Mouse (Mus musculus): ENCODE measurements around the gene Csrnp2.
A peak's percentile ranks its signal among the peaks of the same experiment; 100 is the strongest.
"Not testable (repeated sequence)": the region's sequence is repeated elsewhere in the genome, so short reads cannot be mapped to it uniquely, and the experiment has no call there.

Csrnp2 gene

GRCm38 (mm10) chr15:100495102-100495501 lies at the start of gene Csrnp2:
Csrnp2 (minus strand) TSS chr15:100495488.
- DNase-seq (ENCODE audit: low spot score), result peak; percentile 82

DNA sequence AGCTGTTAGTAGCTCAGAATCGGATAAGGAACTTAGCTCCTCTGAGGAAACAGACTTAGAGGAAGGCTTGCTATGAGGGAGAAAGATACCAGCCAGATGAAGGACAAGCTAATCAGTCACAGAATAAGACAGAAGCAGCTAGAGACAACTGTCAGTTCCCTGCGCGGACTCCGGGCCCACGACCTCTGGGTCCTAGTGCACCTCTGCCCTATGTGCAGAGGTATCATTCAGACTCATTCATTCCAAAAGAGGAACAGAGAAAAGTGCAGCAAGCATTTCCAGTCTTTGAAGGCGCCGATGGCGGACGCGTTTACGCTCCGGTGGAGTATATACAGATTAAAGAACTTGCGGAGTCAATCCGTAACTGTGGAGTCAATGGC lies 48.4 kb upstream of the Csrnp2 start:
- DNase-seq (ENCODE audit: low spot score), result not testable (repeated sequence)

DNA sequence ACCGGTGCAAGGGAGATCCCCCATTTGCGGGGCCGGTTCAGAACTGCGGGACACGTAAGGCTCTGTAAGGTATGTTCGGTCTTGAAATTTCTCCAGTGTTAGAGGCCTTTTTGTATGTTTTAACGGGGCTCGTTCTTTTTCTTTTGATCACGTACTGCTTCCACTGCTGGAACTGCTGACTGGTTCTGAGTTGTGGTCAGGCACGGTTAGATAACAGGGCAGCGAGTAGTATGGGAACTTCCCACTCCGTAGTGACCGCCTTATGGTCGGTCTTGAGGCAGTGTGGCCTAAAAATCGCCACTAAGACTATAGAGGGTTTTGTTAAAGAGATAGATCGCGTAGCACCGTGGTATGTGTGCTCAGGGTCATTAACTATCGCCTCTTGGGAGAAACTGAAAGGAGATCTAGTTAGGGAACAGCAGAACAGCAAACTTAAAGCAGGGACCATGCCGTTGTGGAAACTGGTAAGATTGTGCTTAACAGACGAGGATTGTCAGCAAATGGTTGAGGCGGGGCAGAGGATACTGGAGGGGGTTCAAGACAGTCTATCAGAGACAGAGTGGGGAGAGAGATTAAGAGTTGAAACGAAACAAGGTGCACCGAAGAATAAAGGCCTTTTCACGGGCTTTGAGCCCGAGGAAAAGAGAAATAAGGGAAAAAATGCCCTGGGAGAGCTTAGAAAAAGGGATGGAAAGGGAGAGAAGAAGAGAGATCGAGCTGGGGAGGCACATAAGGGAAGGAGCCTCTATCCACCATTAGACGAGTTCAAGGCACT lies 47.8 kb upstream of the Csrnp2 start:
- not testable (repeated sequence) for DNase-seq (ENCODE audit: low spot score)

DNA sequence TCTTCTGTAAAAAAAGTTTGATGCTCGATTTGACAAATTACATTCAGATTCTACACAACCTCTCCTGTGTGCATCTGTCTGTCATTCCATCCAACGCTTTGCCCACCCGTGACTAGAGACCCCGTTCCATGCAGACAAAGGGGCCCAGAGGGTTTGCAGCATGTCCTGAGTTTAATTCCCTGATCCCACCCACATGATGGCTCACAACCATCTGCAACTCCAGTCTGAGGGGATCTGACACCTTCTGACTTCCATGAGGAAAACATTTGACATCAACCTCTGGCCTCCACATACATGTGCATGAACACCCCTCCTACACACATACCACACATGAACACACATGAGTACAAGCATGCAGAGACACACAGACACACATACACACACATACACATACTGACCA lies 46.1 kb upstream of the Csrnp2 start:
- no peak for DNase-seq (ENCODE audit: low spot score)

DNA sequence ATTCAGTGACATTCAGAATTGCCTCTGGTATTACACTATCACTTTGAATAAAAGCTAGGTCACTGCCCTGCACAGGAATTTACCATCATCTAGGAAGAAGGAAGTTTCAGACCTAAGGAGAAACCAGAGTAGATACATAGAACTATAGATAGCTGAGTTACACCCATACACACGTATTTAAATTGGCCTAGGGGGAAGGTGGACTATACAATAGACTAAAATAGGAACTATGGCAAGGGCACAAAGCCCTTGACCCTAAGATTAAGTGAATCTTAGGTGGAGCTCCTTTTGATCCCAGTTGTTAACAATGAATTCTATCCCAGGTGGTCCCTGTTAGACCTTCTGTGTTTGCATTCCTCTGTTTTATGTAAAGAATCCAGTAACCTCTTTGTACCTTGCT lies 45.7 kb upstream of the Csrnp2 start:
- DNase-seq (ENCODE audit: low spot score), result not testable (repeated sequence)

GRCm38 (mm10) chr15:100539411-100539810 lies 44.1 kb upstream of the Csrnp2 start:
- DNase-seq (ENCODE audit: low spot score), result peak; percentile 45

- peak; percentile 53 for DNase-seq (ENCODE audit: low spot score)
These were observed 42.6 kb upstream of the Csrnp2 start for GRCm38 (mm10) chr15:100537913-100538312.

- no peak for DNase-seq (ENCODE audit: low spot score)
These were observed 32.6 kb upstream of the Csrnp2 start for GRCm38 (mm10) chr15:100527900-100528299.

DNA sequence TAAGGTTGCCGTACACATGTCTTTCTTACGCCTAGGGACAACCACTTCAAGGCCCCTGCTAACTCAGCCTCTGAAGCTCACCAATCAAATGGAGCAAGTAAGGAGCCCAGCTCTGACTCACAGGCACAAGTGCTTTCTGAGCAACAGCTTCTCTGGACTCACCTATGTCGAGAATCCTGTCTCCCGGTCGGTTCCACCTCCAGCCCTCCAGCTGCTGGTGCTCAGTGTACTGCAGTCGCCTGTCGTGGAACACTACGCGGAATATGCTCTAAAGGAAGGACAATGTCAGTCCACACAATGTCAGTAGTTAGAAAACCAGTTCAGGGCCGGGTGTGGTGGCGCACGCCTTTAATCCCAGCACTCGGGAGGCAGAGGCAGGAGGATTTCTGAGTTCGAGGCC lies 30.1 kb upstream of the Csrnp2 start:
- no peak for DNase-seq (ENCODE audit: low spot score)

DNA sequence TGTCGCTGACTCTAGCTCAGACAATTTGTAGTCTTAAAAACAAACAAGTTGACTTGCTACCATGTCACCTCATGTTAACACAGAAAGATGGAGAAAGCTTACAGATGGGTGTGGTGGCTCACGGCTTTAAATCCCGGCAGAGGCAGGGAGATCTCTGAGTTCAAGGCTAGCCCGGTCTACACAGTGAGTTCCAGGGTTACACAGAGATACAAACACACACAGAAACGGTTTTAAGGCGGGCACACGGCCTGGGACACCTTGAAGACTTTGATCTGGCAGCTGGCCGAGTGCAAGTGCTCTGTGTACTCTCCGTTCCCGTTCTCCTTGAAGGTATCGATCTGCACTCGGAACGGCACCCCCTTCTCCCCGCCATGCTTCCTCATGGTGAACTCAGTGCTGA lies 25.0 kb upstream of the Csrnp2 start:
- DNase-seq (ENCODE audit: low spot score), result no peak

GRCm38 (mm10) chr15:100515121-100515520 lies 19.8 kb upstream of the Csrnp2 start:
- no peak for DNase-seq (ENCODE audit: low spot score)

GRCm38 (mm10) chr15:100513387-100513786 lies 18.1 kb upstream of the Csrnp2 start:
- no peak for DNase-seq (ENCODE audit: low spot score)

GRCm38 (mm10) chr15:100510072-100510471 lies 14.8 kb upstream of the Csrnp2 start:
- DNase-seq (ENCODE audit: low spot score), result no peak

DNA sequence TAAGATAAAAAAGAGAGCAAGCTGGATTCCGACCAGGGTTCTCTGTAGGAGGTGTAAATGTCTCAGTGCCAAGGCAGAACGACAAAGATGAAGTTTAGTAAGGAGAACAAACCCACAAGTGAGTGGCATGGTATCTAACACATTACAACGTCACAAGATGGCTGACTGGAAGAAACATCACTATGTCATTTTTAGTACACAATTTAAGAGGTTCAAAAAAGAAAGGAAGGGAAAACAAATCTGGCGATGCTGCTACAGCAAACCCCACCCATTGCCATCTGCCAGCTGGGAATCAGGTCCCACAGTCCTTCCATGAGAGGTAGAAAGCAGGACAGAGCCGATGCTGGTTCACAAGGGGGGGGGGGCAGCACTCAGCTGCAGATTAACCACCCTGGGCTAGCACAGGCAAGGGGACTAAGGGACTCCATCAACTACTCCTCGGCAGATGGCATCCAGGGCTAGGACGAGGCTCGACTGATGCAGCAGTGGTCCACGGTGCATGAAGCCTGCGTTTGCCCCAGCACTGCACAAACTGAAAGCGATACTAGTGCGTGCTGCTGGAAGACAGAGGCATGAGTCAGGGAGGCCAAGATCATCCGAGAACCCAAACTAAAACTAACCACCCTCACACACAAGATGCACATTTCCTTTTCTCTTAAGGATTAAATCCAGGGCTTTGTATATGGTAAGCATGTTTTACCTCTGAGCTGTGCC lies 13.3 kb upstream of the Csrnp2 start:
- DNase-seq (ENCODE audit: low spot score), result no peak

DNA sequence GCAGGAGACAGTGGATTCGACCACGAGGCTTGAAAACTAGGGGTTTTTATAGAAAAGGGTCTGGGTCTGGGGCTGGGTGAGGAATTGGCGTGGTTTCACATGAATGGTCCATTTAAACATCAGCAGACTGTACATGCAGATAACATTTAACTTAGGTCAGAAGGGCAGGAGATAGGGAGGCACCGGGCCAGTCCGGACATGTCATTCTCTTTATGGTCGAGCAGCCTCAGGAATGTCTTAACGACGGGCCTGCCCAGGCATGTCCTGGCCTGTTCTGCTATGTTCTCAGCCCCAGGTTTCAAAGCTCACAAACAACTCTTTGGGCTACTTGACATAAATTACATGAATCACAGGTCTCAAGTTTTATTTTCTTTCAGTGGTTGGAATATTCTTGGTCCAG lies 4.2 kb upstream of the Csrnp2 start:
- not testable (repeated sequence) for DNase-seq (ENCODE audit: low spot score)

DNA sequence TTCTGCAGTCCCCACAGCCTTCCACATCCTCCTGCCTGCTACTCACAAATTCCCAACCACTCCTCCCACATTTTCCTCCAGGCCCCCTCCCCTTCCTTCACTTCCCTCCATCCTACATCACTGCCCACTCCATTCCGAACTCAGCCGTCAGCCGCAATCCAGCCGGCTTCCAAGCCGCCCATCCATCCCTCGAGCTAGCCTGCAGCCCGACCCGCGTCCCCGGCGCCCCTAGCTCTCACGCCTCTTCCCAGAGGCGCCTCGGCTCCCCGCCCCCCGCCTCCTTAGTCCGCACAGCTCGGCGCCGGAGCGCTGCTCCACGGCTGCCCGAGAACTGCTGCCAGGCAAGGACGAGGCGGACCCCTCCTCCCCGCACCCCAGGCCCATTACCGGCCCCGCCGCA lies 641 bp downstream of the Csrnp2 start:
- DNase-seq (ENCODE audit: low spot score), result no peak

DNA sequence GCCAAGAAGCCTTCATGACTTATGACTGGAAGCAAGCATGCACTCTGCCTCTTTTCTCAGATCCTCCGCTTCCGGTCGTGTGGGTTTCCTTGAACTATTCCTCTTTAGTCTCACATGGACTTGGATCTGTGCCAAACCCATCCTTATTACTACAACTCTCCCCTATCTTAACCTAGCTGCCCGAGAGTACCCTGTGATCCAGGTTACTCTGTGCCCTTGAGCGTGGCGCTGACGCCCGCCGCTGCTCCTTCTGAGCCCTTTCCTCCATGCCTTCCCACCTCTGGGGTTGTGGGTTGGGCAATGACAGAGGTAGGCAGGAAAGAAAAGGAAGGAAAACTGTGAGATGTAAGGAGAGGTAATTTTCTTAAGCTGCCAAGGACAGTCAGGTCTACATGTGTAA lies 3.3 kb downstream of the Csrnp2 start:
- DNase-seq (ENCODE audit: low spot score), result no peak

GRCm38 (mm10) chr15:100489263-100489662 lies 6.0 kb downstream of the Csrnp2 start:
- no peak for DNase-seq (ENCODE audit: low spot score)

DNA sequence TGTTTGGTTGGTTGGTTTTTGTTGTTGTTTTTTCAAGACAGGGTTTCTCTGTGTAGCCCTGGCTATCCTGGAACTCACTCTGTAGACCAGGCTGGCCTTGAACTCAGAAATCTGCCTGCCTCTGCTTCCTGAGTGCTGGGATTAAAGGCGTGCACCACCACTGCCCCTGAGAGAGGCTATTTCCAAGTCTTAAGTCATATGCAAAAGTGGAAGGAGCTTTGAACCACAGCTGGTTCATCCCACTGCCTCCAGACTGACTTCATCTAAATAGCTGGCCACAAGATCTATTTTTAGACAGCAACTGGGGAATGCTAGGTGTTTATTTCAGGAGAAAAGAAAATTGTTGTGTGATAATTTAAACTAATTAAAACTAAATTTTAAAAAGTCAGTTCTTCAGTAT lies 7.0 kb downstream of the Csrnp2 start:
- DNase-seq (ENCODE audit: low spot score), result not testable (repeated sequence)

GRCm38 (mm10) chr15:100487050-100487449 lies 8.2 kb downstream of the Csrnp2 start:
- no peak for DNase-seq (ENCODE audit: low spot score)

DNA sequence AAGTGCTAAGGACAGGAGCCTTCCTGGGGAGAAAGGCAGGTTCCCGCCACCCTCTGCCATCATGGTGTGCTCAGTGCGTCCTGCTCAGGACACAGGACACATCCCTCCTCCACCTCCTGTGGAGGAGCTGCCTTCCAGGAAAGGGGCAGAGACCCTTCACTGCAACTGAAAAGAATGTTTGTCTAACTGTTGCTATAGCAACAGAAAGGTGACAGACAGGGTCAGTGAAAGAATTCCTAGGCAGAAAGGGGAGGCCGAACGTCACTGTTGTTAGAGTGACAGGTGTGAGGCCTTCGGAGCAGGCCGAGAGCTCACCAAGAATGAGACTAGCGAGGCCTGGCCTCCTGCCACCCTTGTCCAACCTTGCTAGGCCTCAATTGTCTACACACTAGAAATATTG lies 8.8 kb downstream of the Csrnp2 start:
- DNase-seq (ENCODE audit: low spot score), result no peak

DNA sequence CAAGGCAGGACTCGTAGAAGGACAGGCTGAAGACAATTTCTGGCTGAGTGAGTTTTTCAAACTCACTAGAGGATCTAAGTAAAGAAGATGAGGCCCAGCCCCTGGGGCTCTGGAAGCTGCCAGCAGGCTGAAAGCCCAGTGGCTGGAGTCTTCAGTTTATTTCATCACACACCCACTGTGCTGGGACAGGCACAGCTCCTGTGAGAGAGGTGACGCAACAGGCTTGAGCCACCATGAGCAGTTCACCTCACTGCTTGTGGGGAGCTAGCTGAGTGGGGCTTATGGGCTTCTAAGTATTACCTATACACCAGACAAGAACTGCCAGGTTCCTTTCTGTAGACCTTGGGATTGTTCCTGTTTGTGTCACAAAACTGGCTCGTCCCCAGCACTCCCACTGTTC lies 9.7 kb downstream of the Csrnp2 start:
- DNase-seq (ENCODE audit: low spot score), result no peak

- no peak for DNase-seq (ENCODE audit: low spot score)
These were observed 16.4 kb downstream of the Csrnp2 start for GRCm38 (mm10) chr15:100478925-100479324.

DNA sequence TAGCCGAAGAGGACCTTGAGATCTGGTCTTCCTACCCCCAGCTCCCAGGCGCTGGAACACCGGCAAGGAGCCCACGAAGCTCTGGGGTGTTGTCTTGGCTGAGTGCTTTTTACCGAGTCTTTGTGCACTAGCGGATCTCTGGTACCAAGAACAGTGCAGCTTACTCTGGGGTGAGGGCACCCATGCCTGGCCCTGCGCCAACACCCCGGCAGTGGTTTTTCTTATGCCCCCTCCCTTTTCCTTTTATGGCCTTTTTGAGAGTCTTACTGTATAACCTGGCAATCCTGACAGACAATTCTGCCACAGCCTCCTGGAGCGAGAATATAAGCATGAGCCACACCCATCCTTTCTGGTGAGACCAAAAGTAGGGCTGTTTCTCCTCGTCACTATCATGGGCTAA lies 16.9 kb downstream of the Csrnp2 start:
- peak; percentile 57 for DNase-seq (ENCODE audit: low spot score)
